Mouse (Mus musculus) CH12.LX (cell line): ENCODE results near the gene Usp49. TPM values are rescaled to one million over a fixed set of nuclear protein-coding genes. Genes with fewer than 3 reads are reported as not detected.
A peak's percentile ranks its signal among the peaks of the same experiment; 100 is the strongest.

ENCODE experiments used
- DNase-seq: peaks from one replicate; pipeline ENCODE4 v3.0.0-alpha.2; 2013; ENCODE audit errors: extremely low read depth
- H3K27ac ChIP-seq: 2 replicates; pipeline ENCODE4 v1.5.1; 2012; ENCODE audit warnings: low read depth, mild to moderate bottlenecking, control low read depth, moderate library complexity; ENCODE audit not compliant: insufficient read depth
- H3K27me3 ChIP-seq: replicated peaks from 2 replicates; pipeline ENCODE3; 2012; ENCODE audit warnings: inconsistent platforms
- H3K36me3 ChIP-seq, 2 experiments: replicated peaks in 1 of 2; 2 replicates each; pipeline versions ENCODE3 to v1.6.1; 2012; ENCODE audit warnings: inconsistent platforms in 1 of 2, low read length in 1 of 2, mild to moderate bottlenecking in 1 of 2, mixed read lengths in 1 of 2, moderate library complexity in 1 of 2; ENCODE audit not compliant: control insufficient read depth in 1 of 2, insufficient read depth in 1 of 2
- H3K4me1 ChIP-seq, 2 experiments: 2 replicates each; pipeline ENCODE4 v1.6.1; 2012; ENCODE audit warnings: inconsistent platforms in 1 of 2, moderate library complexity in 1 of 2; ENCODE audit not compliant: insufficient read depth in 2 of 2, control insufficient read depth in 1 of 2
- H3K4me2 ChIP-seq: 2 replicates; pipeline ENCODE4 v1.6.1; 2012; ENCODE audit warnings: low read depth, mild to moderate bottlenecking, control low read depth; ENCODE audit not compliant: poor library complexity, insufficient read depth, severe bottlenecking
- H3K4me3 ChIP-seq, 3 experiments: fragments of 150-350 bp in 1 of 3; sonication (generic) in 1 of 3; replicated peaks in 1 of 3; 2 replicates each; pipeline versions ENCODE3 to v1.5.1; 2011 to 2012; ENCODE audit warnings: low read depth in 2 of 3, low read length in 2 of 3, mild to moderate bottlenecking in 2 of 3, moderate library complexity in 2 of 3, control low read depth in 1 of 3, improper control_type of control experiment in 1 of 3, inconsistent platforms in 1 of 3, mixed read lengths in 1 of 3; ENCODE audit not compliant: poor library complexity in 1 of 3
- H3K79me2 ChIP-seq: replicated peaks from 2 replicates; pipeline ENCODE4 v1.6.1; 2012; ENCODE audit warnings: mild to moderate bottlenecking, moderate library complexity; ENCODE audit not compliant: control insufficient read depth, poor library complexity, insufficient read depth, severe bottlenecking; ENCODE audit errors: extremely low read depth
- H3K9ac ChIP-seq: 2 replicates; pipeline ENCODE4 v1.6.1; 2012; ENCODE audit warnings: low read depth, mild to moderate bottlenecking, control low read depth, moderate library complexity; ENCODE audit not compliant: insufficient read depth
- H3K9me3 ChIP-seq: replicated peaks from 2 replicates; pipeline ENCODE3; 2012; ENCODE audit warnings: low read length, inconsistent platforms, mixed read lengths
- BHLHE40 ChIP-seq: IDR thresholded peaks from 2 replicates; pipeline ENCODE4 v1.6.1; 2011; ENCODE audit warnings: mild to moderate bottlenecking, low read depth, low read length, improper control_type of control experiment
- CHD1 ChIP-seq: IDR thresholded peaks from 2 replicates; pipeline ENCODE4 v1.6.1; 2012; ENCODE audit warnings: low read depth, low read length, improper control_type of control experiment, inconsistent platforms
- CHD2 ChIP-seq: IDR thresholded peaks from 2 replicates; pipeline ENCODE4 v1.6.1; 2011; ENCODE audit warnings: low read length, improper control_type of control experiment
- EP300 ChIP-seq: IDR thresholded peaks from 2 replicates; pipeline ENCODE4 v1.6.1; 2011; ENCODE audit warnings: low read length, improper control_type of control experiment
- ETS1 ChIP-seq: conservative IDR thresholded peaks from 2 replicates; pipeline ENCODE4 v1.6.1; 2012; ENCODE audit warnings: low read depth, mild to moderate bottlenecking, inconsistent platforms, low read length, improper control_type of control experiment, moderate library complexity
- HCFC1 ChIP-seq: IDR thresholded peaks from 2 replicates; pipeline ENCODE4 v1.6.1; 2012; ENCODE audit warnings: low read depth, mild to moderate bottlenecking, inconsistent platforms, low read length, improper control_type of control experiment
- MEF2A ChIP-seq: IDR thresholded peaks from 2 replicates; pipeline ENCODE4 v1.6.1; 2014; ENCODE audit warnings: low read depth, mild to moderate bottlenecking, inconsistent platforms, low read length, improper control_type of control experiment, borderline replicate concordance
- NRF1 ChIP-seq: IDR thresholded peaks from 2 replicates; pipeline ENCODE4 v1.6.1; 2014; ENCODE audit warnings: low read depth, mild to moderate bottlenecking, inconsistent platforms, low read length, improper control_type of control experiment, moderate library complexity
- RAD21 ChIP-seq: IDR thresholded peaks from 2 replicates; pipeline ENCODE4 v1.6.1; 2011; ENCODE audit warnings: low read depth, mild to moderate bottlenecking, low read length, improper control_type of control experiment, moderate library complexity
- SIN3A ChIP-seq: IDR thresholded peaks from 2 replicates; pipeline ENCODE4 v1.6.1; 2012; ENCODE audit warnings: low read length, improper control_type of control experiment, inconsistent platforms
- SMC3 ChIP-seq: IDR thresholded peaks from 2 replicates; pipeline ENCODE4 v1.6.1; 2011; ENCODE audit warnings: low read depth, low read length, improper control_type of control experiment
- TBP ChIP-seq: conservative IDR thresholded peaks from 2 replicates; pipeline ENCODE4 v1.6.1; 2011; ENCODE audit warnings: low read depth, low read length, improper control_type of control experiment
- UBTF ChIP-seq: IDR thresholded peaks from 2 replicates; pipeline ENCODE4 v1.6.1; 2012; ENCODE audit warnings: low read depth, mild to moderate bottlenecking, inconsistent platforms, low read length, improper control_type of control experiment, moderate library complexity
- USF1 ChIP-seq: IDR thresholded peaks from 2 replicates; pipeline ENCODE4 v1.6.1; 2014; ENCODE audit warnings: low read depth, mild to moderate bottlenecking, inconsistent platforms, low read length, improper control_type of control experiment
- ZKSCAN1 ChIP-seq: IDR thresholded peaks from 2 replicates; pipeline ENCODE4 v1.6.1; 2012; ENCODE audit warnings: low read depth, inconsistent platforms, low read length, improper control_type of control experiment, borderline replicate concordance
- ZMIZ1 ChIP-seq: IDR thresholded peaks from 2 replicates; pipeline ENCODE4 v1.6.1; 2012; ENCODE audit warnings: low read depth, mild to moderate bottlenecking, inconsistent platforms, low read length, improper control_type of control experiment
- ZNF384 ChIP-seq: IDR thresholded peaks from 2 replicates; pipeline ENCODE4 v1.6.1; 2012; ENCODE audit warnings: low read depth, low read length, improper control_type of control experiment, inconsistent platforms
- dilution Hi-C: fragments of 300-500 bp; cut with MboI; formaldehyde crosslinking; loops from 2 replicates; pipeline ENCODE4 v1.14.3; 2020; ENCODE audit warnings: low sequenced_read_pairs; ENCODE audit not compliant: extremely low pct_unique_long_range_greater_than_20kb, extremely low pct_ligation_motif_present
- in situ Hi-C: fragments of 300-500 bp; cut with MboI; formaldehyde crosslinking; loops from 3 replicates; pipeline ENCODE4 v1.14.3; 2019; ENCODE audit warnings: low sequenced_read_pairs, low pct_ligation_motif_present, low pct_unique_long_range_greater_than_20kb, mixed read lengths
- polyA plus RNA-seq: library from polyadenylated mRNA; unstranded; fragments of >175 nt; gene quantifications from 2 replicates; pipeline ENCODE4 v1.2.1, GENCODE M21; 2012; ENCODE audit warnings: low read depth; ENCODE audit not compliant: insufficient read length
- total RNA-seq, 2 experiments: library from RNA; depleted of rRNA; stranded (reverse); fragments of 300-350 nt in 1 of 2; fragments of >200 nt in 1 of 2; gene quantifications; 2 replicates each; pipeline ENCODE4 v1.2.3; 2012 to 2014

Gene Usp49
- total and polyA plus RNA-seq, 3 experiments: 2.6 to 4.3 (median 3.4) TPM

- no peak for DNase-seq
- Histone ChIP-seq H3K36me3 (peaks cover 0 to 4% of the 10 kb centered on the region in 2 experiments), H3K9me3 (no peaks in the 10 kb centered on the region), H3K4me3 (peak overlapping the region; percentile 34 to 74 (median 61)), H3K79me2 (no peaks in the 10 kb centered on the region), H3K4me1 (peaks cover 0 to 12% of the 10 kb centered on the region in 2 experiments; a peak in 2 of 4 replicates), H3K9ac (peak overlapping the region; percentile 98), H3K4me2 (peak overlapping the region; percentile 83), H3K27ac (no peak overlapping the region), H3K27me3 (peaks cover 71% of the 10 kb centered on the region)
- in situ Hi-C loops (no loop called here), dilution Hi-C loops (no loop called here)
- TF ChIP-seq ETS1 (no peak), UBTF (no peak), BHLHE40 (no peak), ZNF384 (no peak), TBP (no peak), CHD2 (no peak), NRF1 (no peak), RAD21 (no peak), ZMIZ1 (no peak), MEF2A (no peak), HCFC1 (no peak), EP300 (no peak), SMC3 (no peak), CHD1 (no peak), ZKSCAN1 (no peak), USF1 (no peak), SIN3A (no peak)
Measured at GRCm38 (mm10) chr17:47695337-47695710, 64.8 kb downstream of the Usp49 start.

GRCm38 (mm10) chr17:47698156-47698555 lies 67.7 kb downstream of the Usp49 start:
- Histone ChIP-seq H3K36me3 (peaks cover 2 to 13% of the 10 kb centered on the region in 2 experiments), H3K79me2 (no peaks in the 10 kb centered on the region), H3K4me3 (no peak overlapping the region), H3K4me2 (no peak overlapping the region)
- TF ChIP-seq MEF2A: no peak
- TF ChIP-seq, all 38 proteins: peak for 0
- in situ Hi-C loops (no loop called here), dilution Hi-C loops (no loop called here)
- no peak overlapping the region for H3K9ac ChIP-seq
- H3K4me1 ChIP-seq: peaks cover 0 to 8% of the 10 kb centered on the region in 2 experiments; a peak in 2 of 4 replicates
- no peaks in the 10 kb centered on the region for H3K9me3 ChIP-seq
- DNase-seq: no peak
- no peak overlapping the region for H3K27ac ChIP-seq
- peaks cover 45% of the 10 kb centered on the region for H3K27me3 ChIP-seq
